Mouse (Mus musculus) bone marrow macrophage, adult 2 months (primary cell): ENCODE data around the gene Lrrc26.

ENCODE experiments used
- CTCF ChIP-seq: IDR thresholded peaks from 2 replicates; pipeline ENCODE4 v1.5.1; 2012; ENCODE audit warnings: low read depth, mild to moderate bottlenecking, low read length, moderate library complexity
- POLR2A ChIP-seq: IDR thresholded peaks from 2 replicates; pipeline ENCODE4 v1.6.1; 2012; ENCODE audit warnings: mild to moderate bottlenecking, low read depth, low read length, borderline replicate concordance

- TF ChIP-seq POLR2A (no peak), CTCF (no peak)
Measured at GRCm38 (mm10) chr2:25289651-25290050, at the start of gene Lrrc26.
